Mouse (Mus musculus) hematopoietic multipotent progenitor cell, adult 10-12 weeks (in vitro differentiated cells): ENCODE measurements around the gene Gm15091. TPM values are rescaled to one million over a fixed set of nuclear protein-coding genes. Genes with fewer than 3 reads are reported as not detected.

Experiments
- polyA plus RNA-seq: library from polyadenylated mRNA; stranded (reverse); fragments of >175 nt; gene quantifications from 2 replicates; pipeline ENCODE4 v1.2.3, GENCODE M21; 2012; ENCODE audit warnings: low replicate concordance

Gene Gm15091
- not detected in 2 replicates for polyA plus RNA-seq

GRCm38 (mm10) chrX:149941355-149941754 lies at the start of gene Gm15091:
Gene Gm15091, plus strand, starts transcription at chrX:149941655.

Other genes with a start within 250 kb of the Gm15091 start
- not detected in 2 replicates for gene Gm15097, start 157.2 kb upstream of the Gm15091 start, polyA plus RNA-seq